Mouse (Mus musculus): ENCODE data around the gene Olfr329-ps. TPM values are rescaled to one million over a fixed set of nuclear protein-coding genes. Genes with fewer than 3 reads are reported as not detected.
"Not testable (repeated sequence)": the region's sequence is repeated elsewhere in the genome, so short reads cannot be mapped to it uniquely, and the experiment has no call there.

Olfr329-ps gene
- not detected in 2 replicates for polyA plus RNA-seq (2015; fragmentation: Nextera tagmentation; extraction: Ambion mirVana)

DNA sequence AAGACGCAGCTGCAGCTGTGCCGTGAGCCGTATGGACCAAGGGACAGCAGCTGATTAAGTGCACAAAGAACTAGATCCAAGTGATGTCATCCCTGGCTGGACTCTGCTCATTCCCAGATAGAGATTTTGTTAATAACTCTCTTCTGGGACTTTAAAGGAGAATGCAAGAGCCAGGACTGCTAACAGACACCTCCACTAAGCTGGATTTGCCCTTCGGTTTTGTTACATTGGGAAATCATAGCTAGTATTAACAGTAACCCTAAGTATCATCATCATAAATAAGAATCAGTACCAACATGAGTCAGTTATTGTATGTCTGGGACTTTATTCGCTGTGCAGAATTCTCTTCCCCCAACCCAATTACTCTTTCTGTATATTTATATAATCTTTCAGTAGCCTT lies at the start of gene Olfr329-ps:
Olfr329-ps (minus strand) TSS at position 101 of the 400 bp plus-strand sequence.
- Histone ChIP-seq H3K9me3 (no peaks in the 10 kb centered on the region), H3K27ac (no peak within 1 kb of the TSS), H3K36me3 (no peaks in the 10 kb centered on the region), H3K4me1 (replicated peaks) (no peaks in the 10 kb centered on the region), H3K27me3 (no peaks in the 10 kb centered on the region), H3K9ac (replicated peaks) (no peak within 1 kb of the TSS), H3K4me3 (replicated peaks) (no peak within 1 kb of the TSS), H3K4me2 (replicated peaks) (no peak within 1 kb of the TSS)
- WGBS, result 82% methylated on average over 5 of the region's 5 CpGs
- ATAC-seq, result no peak

- Histone ChIP-seq H3K9me3 (no peaks in the 10 kb centered on the region), H3K4me2 (replicated peaks) (no peak within 1 kb of the TSS), H3K4me1 (replicated peaks) (no peaks in the 10 kb centered on the region), H3K27ac (no peak within 1 kb of the TSS), H3K36me3 (no peaks in the 10 kb centered on the region), H3K27me3 (no peaks in the 10 kb centered on the region), H3K4me3 (replicated peaks) (no peak within 1 kb of the TSS), H3K9ac (replicated peaks) (no peak within 1 kb of the TSS)
- no peak for ATAC-seq
- WGBS, result 88% methylated on average over 6 of the region's 6 CpGs
These were observed 48.6 kb upstream of the Olfr329-ps start, which contains the start of gene Olfr324 for GRCm38 (mm10) chr11:58594814-58595213. TSS of gene Olfr324 (plus strand) at chr11:58595114.

DNA sequence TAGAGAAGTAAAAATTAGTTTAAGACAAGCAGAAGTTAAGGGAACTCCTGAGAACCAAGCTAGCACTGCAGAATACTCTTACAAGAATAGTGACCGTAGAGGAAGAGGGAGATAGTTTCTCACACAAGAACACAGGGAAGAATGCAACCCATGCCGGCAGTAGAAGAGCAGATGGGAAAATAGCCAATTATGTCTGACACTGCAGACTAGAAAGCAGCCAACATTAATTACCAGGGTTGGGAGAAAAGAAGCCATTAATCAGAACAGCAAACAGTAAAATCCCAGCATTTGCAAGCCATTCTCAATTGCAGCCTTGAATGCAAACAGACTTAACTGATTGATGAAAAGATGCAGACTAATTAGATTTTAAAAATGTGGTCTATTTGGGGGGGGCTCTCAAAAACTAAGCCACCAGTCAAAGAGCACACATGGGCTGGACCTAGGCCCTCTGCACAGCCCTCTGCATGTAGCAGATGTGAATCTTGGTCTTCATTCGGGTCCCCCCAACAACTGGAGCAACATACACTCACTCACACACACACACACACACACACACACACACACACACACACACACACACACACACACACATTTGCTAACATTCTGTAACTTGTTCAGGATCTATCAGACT lies 42.5 kb upstream of the Olfr329-ps start:
- H3K9me3 ChIP-seq, result no peaks in the 10 kb centered on the region

GRCm38 (mm10) chr11:58587898-58588348 lies 41.7 kb upstream of the Olfr329-ps start:
- Histone ChIP-seq H3K4me2 (replicated peaks) (no peak overlapping the region), H3K4me1 (replicated peaks) (no peaks in the 10 kb centered on the region), H3K36me3 (no peaks in the 10 kb centered on the region), H3K4me3 (replicated peaks) (no peak overlapping the region), H3K9ac (replicated peaks) (no peak overlapping the region), H3K27me3 (no peaks in the 10 kb centered on the region), H3K27ac (no peak overlapping the region), H3K9me3 (no peaks in the 10 kb centered on the region)
- no peak for ATAC-seq
- 77% methylated on average over 7 of the region's 7 CpGs for WGBS

More for the DNA sequence above, 42.5 kb upstream of the Olfr329-ps start:
- no peak overlapping the region for H3K27ac ChIP-seq
- H3K4me3 ChIP-seq (replicated peaks), result no peak overlapping the region
- no peaks in the 10 kb centered on the region for H3K36me3 ChIP-seq
- ATAC-seq, result no peak
- H3K9ac ChIP-seq (replicated peaks), result no peak overlapping the region
- no peaks in the 10 kb centered on the region for H3K27me3 ChIP-seq
- H3K4me1 ChIP-seq (replicated peaks), result no peaks in the 10 kb centered on the region
- H3K4me2 ChIP-seq (replicated peaks), result no peak overlapping the region
- WGBS, result 61% methylated on average over 3 of the region's 3 CpGs

GRCm38 (mm10) chr11:58578636-58579035 lies 32.4 kb upstream of the Olfr329-ps start:
- Histone ChIP-seq H3K36me3 (no peaks in the 10 kb centered on the region), H3K27ac (no peak overlapping the region), H3K9me3 (no peaks in the 10 kb centered on the region), H3K4me3 (replicated peaks) (no peak overlapping the region), H3K9ac (replicated peaks) (no peak overlapping the region), H3K27me3 (no peaks in the 10 kb centered on the region), H3K4me1 (replicated peaks) (no peaks in the 10 kb centered on the region), H3K4me2 (replicated peaks) (no peak overlapping the region)
- no peak for ATAC-seq
- WGBS, result 84% methylated on average over 8 of the region's 8 CpGs

GRCm38 (mm10) chr11:58577430-58577829 lies 31.2 kb upstream of the Olfr329-ps start, which contains the start of gene Olfr325:
TSS of gene Olfr325 (plus strand) at chr11:58577730.
- Histone ChIP-seq H3K4me3 (replicated peaks) (no peak within 1 kb of the TSS), H3K9ac (replicated peaks) (no peak within 1 kb of the TSS), H3K4me2 (replicated peaks) (no peak within 1 kb of the TSS), H3K27ac (no peak within 1 kb of the TSS), H3K4me1 (replicated peaks) (no peaks in the 10 kb centered on the region), H3K9me3 (no peaks in the 10 kb centered on the region), H3K36me3 (no peaks in the 10 kb centered on the region), H3K27me3 (no peaks in the 10 kb centered on the region)
- 89% methylated on average over 1 of the region's 1 CpGs for WGBS
- no peak for ATAC-seq

DNA sequence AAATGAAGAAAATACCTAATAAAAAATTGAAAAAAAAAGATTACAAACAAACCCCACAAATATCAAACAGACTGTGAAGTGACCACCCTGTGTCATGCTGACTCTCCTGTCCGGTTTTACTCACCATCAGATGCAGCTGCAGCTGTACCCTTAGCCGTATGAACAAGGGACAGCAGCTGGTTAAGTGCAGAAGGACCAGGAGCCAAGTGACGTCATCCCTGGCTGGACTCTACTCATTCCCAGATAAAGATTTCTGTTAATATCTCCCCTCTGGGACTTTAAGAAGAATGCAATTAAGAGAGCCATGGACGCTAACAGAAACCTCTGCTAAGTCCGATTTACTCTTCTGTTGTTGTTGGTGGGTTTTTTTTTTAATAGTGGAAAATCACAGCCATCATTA lies 24.2 kb upstream of the Olfr329-ps start, which contains the start of gene Olfr224:
Olfr224 (minus strand) TSS at position 149 of the 400 bp plus-strand sequence.
- Histone ChIP-seq H3K27me3 (no peaks in the 10 kb centered on the region), H3K27ac (no peak within 1 kb of the TSS), H3K9me3 (no peaks in the 10 kb centered on the region), H3K9ac (replicated peaks) (no peak within 1 kb of the TSS), H3K36me3 (no peaks in the 10 kb centered on the region), H3K4me1 (replicated peaks) (no peaks in the 10 kb centered on the region), H3K4me2 (replicated peaks) (no peak within 1 kb of the TSS), H3K4me3 (replicated peaks) (no peak within 1 kb of the TSS)
- no peak for ATAC-seq
- WGBS, result 85% methylated on average over 5 of the region's 5 CpGs

DNA sequence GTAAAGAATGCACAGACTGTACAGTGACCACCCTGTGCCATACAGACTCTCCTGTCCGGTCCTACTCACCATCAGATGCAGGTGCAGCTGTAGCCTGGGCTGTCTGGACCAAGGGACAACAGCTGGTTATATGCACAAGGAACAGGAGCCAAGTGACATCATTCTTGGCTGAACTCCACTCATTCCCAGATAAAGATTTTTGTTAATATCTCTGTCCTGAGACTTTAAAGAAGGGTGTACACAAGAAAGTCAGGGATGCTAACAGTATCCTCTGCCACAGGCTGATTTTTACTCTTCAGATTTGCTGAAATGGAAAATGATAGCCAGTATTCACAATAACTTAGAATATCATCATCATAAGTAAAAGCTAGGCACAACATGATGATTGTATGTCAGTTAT lies 9.3 kb upstream of the Olfr329-ps start, which contains the start of gene Olfr328:
Olfr328 (minus strand) TSS at position 101 of the 400 bp plus-strand sequence.
- Histone ChIP-seq H3K9me3 (no peaks in the 10 kb centered on the region), H3K4me2 (replicated peaks) (no peak within 1 kb of the TSS), H3K27ac (no peak within 1 kb of the TSS), H3K4me1 (replicated peaks) (no peaks in the 10 kb centered on the region), H3K4me3 (replicated peaks) (no peak within 1 kb of the TSS), H3K36me3 (no peaks in the 10 kb centered on the region), H3K9ac (replicated peaks) (no peak within 1 kb of the TSS), H3K27me3 (no peaks in the 10 kb centered on the region)
- ATAC-seq, result no peak
- 81% methylated on average over 1 of the region's 1 CpGs for WGBS

DNA sequence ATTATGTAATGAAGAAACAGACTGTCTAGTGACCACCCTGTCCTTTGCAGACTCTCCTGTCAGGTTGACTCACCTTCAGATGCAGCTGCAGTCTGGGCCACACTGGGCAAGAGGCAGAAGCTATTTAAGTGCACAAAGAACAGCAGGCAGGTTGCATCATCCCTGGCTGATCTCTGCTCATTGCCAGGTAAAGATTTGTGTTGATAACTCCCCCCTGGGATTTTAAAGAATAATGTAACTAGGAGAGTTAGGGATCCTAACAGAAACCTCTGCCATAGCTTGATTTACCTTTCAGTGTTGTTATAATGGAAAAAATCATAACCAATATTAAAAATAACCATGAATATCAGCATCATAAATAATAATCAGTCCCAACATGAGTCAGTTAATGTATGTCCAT lies 11.5 kb downstream of the Olfr329-ps start, which contains the start of gene Olfr330:
Olfr330 (minus strand) TSS at position 101 of the 400 bp plus-strand sequence.
- not testable (repeated sequence) for H3K27ac ChIP-seq; H3K4me2 ChIP-seq (replicated peaks); H3K4me1 ChIP-seq (replicated peaks); H3K9ac ChIP-seq (replicated peaks); H3K36me3 ChIP-seq; H3K9me3 ChIP-seq; H3K4me3 ChIP-seq (replicated peaks); ATAC-seq; H3K27me3 ChIP-seq

DNA sequence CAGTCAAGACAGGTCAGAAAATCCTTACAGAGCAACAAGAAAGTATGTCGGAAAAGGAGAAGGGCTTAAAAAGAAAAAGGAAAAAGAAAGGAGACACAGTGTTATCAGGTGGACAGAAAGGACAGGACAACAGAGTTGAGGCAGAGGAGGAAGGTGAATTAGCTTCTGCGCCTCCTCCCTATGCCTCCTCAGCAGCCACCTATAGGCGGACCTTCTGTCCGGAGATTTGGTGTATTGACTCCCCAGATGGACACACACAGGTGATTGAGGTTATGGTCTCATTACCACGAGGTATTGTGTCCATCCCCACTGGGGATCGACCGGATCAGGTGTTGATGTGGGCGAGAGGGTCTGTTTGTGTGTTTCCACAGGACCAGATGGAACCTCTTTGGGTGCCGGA lies 26.5 kb downstream of the Olfr329-ps start:
- H3K36me3 ChIP-seq; H3K9ac ChIP-seq (replicated peaks); H3K4me2 ChIP-seq (replicated peaks); H3K27ac ChIP-seq; ATAC-seq; H3K9me3 ChIP-seq; H3K4me1 ChIP-seq (replicated peaks); H3K27me3 ChIP-seq; H3K4me3 ChIP-seq (replicated peaks): not testable (repeated sequence)
- WGBS, result 92% methylated on average over 7 of the region's 9 CpGs

DNA sequence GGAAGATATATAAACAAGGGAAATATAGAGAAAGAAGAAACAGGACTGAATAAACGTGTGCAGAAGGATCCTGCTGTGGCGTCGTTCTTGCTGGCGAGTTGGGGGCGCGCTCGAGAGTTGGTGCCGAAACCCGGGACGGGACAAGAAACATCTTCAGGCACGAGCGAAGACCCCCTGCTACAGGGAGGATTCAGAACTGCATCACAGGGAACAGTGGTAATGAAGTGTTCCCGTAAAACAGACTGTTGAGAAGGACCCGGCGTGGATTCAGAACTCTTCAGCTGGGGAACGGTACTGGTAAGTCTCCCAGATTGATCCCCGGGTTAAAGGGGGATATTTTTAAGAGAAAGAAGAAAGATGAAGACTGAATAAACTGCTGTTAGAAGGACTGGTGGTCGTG lies 27.3 kb downstream of the Olfr329-ps start:
- H3K36me3 ChIP-seq, result not testable (repeated sequence)

GRCm38 (mm10) chr11:58509058-58509457 lies 37.2 kb downstream of the Olfr329-ps start:
- 88% methylated on average over 19 of the region's 19 CpGs for WGBS
- H3K4me3 ChIP-seq (replicated peaks); H3K9ac ChIP-seq (replicated peaks); H3K4me2 ChIP-seq (replicated peaks); H3K4me1 ChIP-seq (replicated peaks); H3K9me3 ChIP-seq; ATAC-seq; H3K36me3 ChIP-seq; H3K27me3 ChIP-seq; H3K27ac ChIP-seq: not testable (repeated sequence)

More for the DNA sequence above, 27.3 kb downstream of the Olfr329-ps start:
- not testable (repeated sequence) for H3K4me1 ChIP-seq (replicated peaks); H3K4me3 ChIP-seq (replicated peaks); H3K27me3 ChIP-seq; H3K27ac ChIP-seq; ATAC-seq; H3K9me3 ChIP-seq; H3K4me2 ChIP-seq (replicated peaks); H3K9ac ChIP-seq (replicated peaks)
- WGBS, result 92% methylated on average over 17 of the region's 18 CpGs

DNA sequence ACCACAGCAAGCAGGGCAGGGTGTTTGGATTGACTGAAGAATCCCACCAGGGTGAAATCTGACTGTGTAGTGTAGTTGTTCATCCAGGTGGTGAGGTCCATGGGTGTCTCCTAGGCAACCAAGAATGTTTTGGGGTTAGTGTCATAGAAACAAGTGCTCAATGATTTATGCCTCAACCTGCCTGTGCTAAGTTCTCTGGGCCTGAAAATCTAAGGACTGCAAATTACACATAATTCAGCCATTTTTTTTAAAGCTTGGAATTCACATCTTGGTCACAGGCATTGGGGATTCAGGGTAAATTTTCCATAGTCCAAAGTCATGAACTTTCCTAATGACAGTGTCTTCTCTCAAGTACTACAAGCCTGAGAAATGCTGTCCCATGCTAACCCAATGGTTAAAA lies 43.8 kb downstream of the Olfr329-ps start, which contains the start of gene Olfr331:
Olfr331 (minus strand) TSS at position 101 of the 400 bp plus-strand sequence.
- not testable (repeated sequence) for H3K4me1 ChIP-seq (replicated peaks); H3K27ac ChIP-seq; H3K4me2 ChIP-seq (replicated peaks); H3K27me3 ChIP-seq; ATAC-seq; H3K36me3 ChIP-seq; H3K9me3 ChIP-seq; H3K4me3 ChIP-seq (replicated peaks); H3K9ac ChIP-seq (replicated peaks)

Measured in midbrain, embryonic 13.5 days (tissue).